Mouse (Mus musculus): ENCODE measurements at regions not wholly inside any gene's neighbourhood (a gene's known extent, or its start where the extent isn't known, plus 50 kb on each side); places are given as distances from the start of the nearest gene placed in this dataset.

DNA sequence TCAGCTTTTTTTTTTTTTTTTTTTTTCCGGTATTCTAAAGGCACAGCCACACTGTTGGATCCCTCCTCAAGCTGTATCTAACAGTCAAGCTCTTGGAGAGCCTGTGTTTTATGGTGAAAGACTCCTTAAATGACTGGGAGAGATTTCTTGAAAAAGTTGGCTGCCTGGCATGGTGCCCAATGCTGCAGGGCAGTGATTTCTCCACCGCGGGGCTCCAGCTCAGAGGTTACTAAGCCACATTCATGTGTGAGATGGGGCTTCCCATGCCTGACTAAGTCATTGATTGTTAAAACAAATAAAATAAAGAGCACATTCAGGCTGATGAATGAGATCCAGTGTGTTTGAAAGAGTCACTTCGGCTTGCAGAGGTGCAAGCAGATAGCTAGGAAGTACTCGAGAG lies 139.2 kb upstream of the Eci2 start:
- TF ChIP-seq CTCF (IDR thresholded peaks at IDR 0.05; ENCODE audit: borderline replicate concordance, control insufficient read depth, extremely low read depth, insufficient read depth, low read length, poor library complexity) (no peak), POLR2A (IDR thresholded peaks at IDR 0.05; ENCODE audit: control insufficient read depth, extremely low read depth, insufficient read depth, low read length, poor library complexity) (no peak)

Measured in thymus, adult 2 months (tissue).